Mouse (Mus musculus) myocyte (in vitro differentiated cells): Measurements from ENCODE around the gene Zkscan8.
"Not testable (repeated sequence)": the region's sequence is repeated elsewhere in the genome, so short reads cannot be mapped to it uniquely, and the experiment has no call there.

ENCODE experiments used
- E2F4 ChIP-seq: IDR thresholded peaks from one replicate; pipeline ENCODE4 v1.6.1; 2011; ENCODE audit warnings: mild to moderate bottlenecking, control low read depth, moderate library complexity; ENCODE audit not compliant: insufficient read depth
- MYOG ChIP-seq, 3 experiments: IDR thresholded peaks; one replicate each; pipeline ENCODE4 v1.6.1; 2011; ENCODE audit warnings: control low read depth in 2 of 3, low read depth in 2 of 3, mild to moderate bottlenecking in 2 of 3; ENCODE audit not compliant: insufficient read length in 2 of 3, control insufficient read depth in 1 of 3, insufficient read depth in 1 of 3
- POLR2A ChIP-seq: IDR thresholded peaks from one replicate; pipeline ENCODE4 v1.6.1; 2011; ENCODE audit warnings: low read depth, mild to moderate bottlenecking, control low read depth, moderate library complexity; ENCODE audit not compliant: insufficient read length
- POLR2AphosphoS2 ChIP-seq: IDR thresholded peaks from one replicate; pipeline ENCODE4 v1.6.1; 2011; ENCODE audit warnings: low read depth, control low read depth; ENCODE audit not compliant: insufficient read length
- USF1 ChIP-seq: IDR thresholded peaks from one replicate; pipeline ENCODE4 v1.6.1; 2011; ENCODE audit warnings: low read depth, mild to moderate bottlenecking, control low read depth, moderate library complexity

DNA sequence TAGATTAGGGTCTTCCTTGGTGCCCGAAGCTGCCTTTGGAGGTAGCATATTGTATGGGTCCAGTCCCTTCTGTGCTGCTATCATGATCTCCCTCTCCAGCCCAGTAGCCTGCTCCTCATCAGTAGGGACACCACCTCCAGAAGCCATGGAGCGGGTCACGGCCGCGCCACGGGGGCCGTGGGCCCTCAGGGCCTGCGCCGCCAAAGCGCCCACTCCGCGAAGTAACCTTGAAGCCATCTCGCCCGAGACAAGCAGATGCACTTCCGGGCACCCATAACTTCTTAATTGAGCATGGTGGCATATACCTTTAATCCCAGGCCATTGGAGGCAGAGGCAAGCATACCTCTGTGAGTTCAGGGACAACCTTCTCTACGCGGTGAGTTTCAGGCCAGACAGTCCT lies 29.7 kb downstream of the Zkscan8 start, which contains the start of gene Gm11273:
- not testable (repeated sequence) for TF ChIP-seq POLR2AphosphoS2; POLR2A; MYOG (IDR thresholded peaks at IDR 0.05; ENCODE audit: control insufficient read depth in 1 of 3, insufficient read depth in 1 of 3, insufficient read length in 2 of 3, low read depth in 2 of 3); E2F4; USF1
